In genomic region chr13:111384011-111384985, GRCm38 (mm10) we compare ENCODE assay signal across 13 mouse cellular contexts.
A peak's percentile ranks its signal among the peaks of the same experiment; 100 is the strongest.
DNase-seq lines count a peak whose midpoint lies in the region; ATAC-seq and TF ChIP-seq lines count a peak whose summit lies in the region.
"Had no signal": no experiment of that assay in that cellular context is flagged by ENCODE, and none has a peak within 500 bp of the region (broad histone marks: within the 10 kb centered on the region; RNA-seq: fewer than 3 reads in every experiment).

No protein-coding gene starts in this region.

- DNase-seq in frontal cortex, postnatal 25 days (ENCODE audit: low spot score in 2 of 2) = no peak
- DNase-seq in left cerebral cortex, adult 2 months (ENCODE audit: extremely low spot score in 1 of 2, low spot score in 2 of 2) = no peak
- DNase-seq in left cerebral cortex, adult 9 months (ENCODE audit: low spot score in 2 of 2) = no peak
- DNase-seq in right cerebral cortex, adult 18-20 months = peak; percentile 40
- no peak for DNase-seq in right cerebral cortex, postnatal 25 days
- peak; percentile 24 to 25 for DNase-seq in layer of hippocampus, postnatal 36 days
- DNase-seq in urinary bladder, postnatal 10 days (ENCODE audit: low spot score) = no peak
- DNase-seq: heart, adult 2 months; kidney, postnatal 25 days had no signal

- ATAC-seq in frontal cortex, adult (ENCODE audit: low TSS enrichment) = peak; percentile 85
- ATAC-seq: CD4-positive, CD25-positive, alpha-beta regulatory T cell, adult 4 months; inflammation-experienced regulatory T-cells, adult 6 months had no signal

- TF ChIP-seq CTCF in left cerebral cortex, adult 2 months (IDR thresholded peaks at IDR 0.05) = no peak

- intact Hi-C loops in left cerebral cortex, adult 2 months (cut with DNase I) = no loop called here

- H3K27ac ChIP-seq in left cerebral cortex, adult 2 months = peak overlapping the region; percentile 55
- H3K27ac ChIP-seq: embryonic facial prominence, embryonic 12.5 days; heart, adult 2 months had no signal

- H3K4me3 ChIP-seq in left cerebral cortex, adult 2 months = no peak overlapping the region
- H3K4me3 ChIP-seq: embryonic facial prominence, embryonic 12.5 days; heart, adult 2 months had no signal

Comparison
In these comparisons a context has a peak if more than half of its experiments do, and no peak if none do; other contexts are left out.
1. DNase-seq: peak in right cerebral cortex, adult 18-20 months (single experiment) and layer of hippocampus, postnatal 36 days (2 of 2); none in frontal cortex, postnatal 25 days (0 of 2), left cerebral cortex, adult 2 months (0 of 2), left cerebral cortex, adult 9 months (0 of 2), right cerebral cortex, postnatal 25 days (single experiment) and urinary bladder, postnatal 10 days (single experiment).